In the genomic region with DNA sequence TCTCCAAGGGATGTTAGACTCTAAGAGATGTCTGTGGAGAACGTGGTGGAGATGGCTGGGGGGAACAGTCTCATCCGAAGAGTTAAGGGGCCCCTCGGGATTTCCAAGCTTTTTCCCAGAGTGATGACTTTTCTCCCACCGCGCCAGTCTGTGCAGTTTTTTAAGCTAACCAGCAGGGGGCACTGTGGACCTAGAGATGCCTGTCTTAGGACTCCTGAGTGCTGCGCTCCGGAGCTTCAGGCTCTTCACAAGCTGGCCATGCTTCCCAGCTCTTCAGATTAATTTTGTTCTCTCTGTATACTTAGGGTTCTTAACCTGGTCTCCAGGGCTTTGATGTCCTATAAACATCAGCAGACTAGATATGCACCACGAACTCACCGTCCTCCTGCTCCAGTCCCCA, we compare ENCODE assay signal across 9 mouse cellular contexts. TPM values are rescaled to one million over a fixed set of nuclear protein-coding genes. Genes with fewer than 3 reads are reported as not detected.
A peak's percentile ranks its signal among the peaks of the same experiment; 100 is the strongest.
DNase-seq lines count a peak whose midpoint lies in the region; ATAC-seq and TF ChIP-seq lines count a peak whose summit lies in the region.
"Had no signal": no experiment of that assay in that cellular context is flagged by ENCODE, and none has a peak within 500 bp of the region (broad histone marks: within the 10 kb centered on the region; RNA-seq: fewer than 3 reads in every experiment).

No protein-coding gene starts in this region.

- no peak overlapping the region for H3K4me2 ChIP-seq in heart, embryonic 14.5 days (ENCODE audit: low read length)
- no peak overlapping the region for H3K4me2 ChIP-seq in kidney, postnatal 0 days (ENCODE audit: low read length)
- H3K4me2 ChIP-seq in liver, embryonic 13.5 days: no peak overlapping the region
- H3K4me2 ChIP-seq in neural tube, embryonic 12.5 days (replicated peaks): no peak overlapping the region
- no peak overlapping the region for H3K4me2 ChIP-seq in stomach, embryonic 15.5 days
- H3K4me2 ChIP-seq: embryonic facial prominence, embryonic 15.5 days had no signal

- H3K36me3 ChIP-seq in heart, embryonic 14.5 days (ENCODE audit: control insufficient read depth, insufficient read depth, low read length): no peaks in the 10 kb centered on the region
- no peaks in the 10 kb centered on the region for H3K36me3 ChIP-seq in kidney, postnatal 0 days (ENCODE audit: insufficient read depth, low read length)
- H3K36me3 ChIP-seq in liver, embryonic 13.5 days: no peaks in the 10 kb centered on the region
- no peaks in the 10 kb centered on the region for H3K36me3 ChIP-seq in neural tube, embryonic 12.5 days
- no peaks in the 10 kb centered on the region for H3K36me3 ChIP-seq in stomach, embryonic 15.5 days
- H3K36me3 ChIP-seq: embryonic facial prominence, embryonic 15.5 days had no signal

- peak; percentile 46 for ATAC-seq in CD4-positive, CD25-positive, alpha-beta regulatory T cell, adult 4 months
- ATAC-seq in erythroid progenitor cell, adult 5-6 weeks (replicated peaks; ENCODE audit: low FRiP score, poor library complexity, severe bottlenecking): peak; percentile 73; the same call in 1 of the 2 replicates
- ATAC-seq in heart, embryonic 14.5 days (ENCODE audit: insufficient number of reproducible peaks, insufficient read depth, low FRiP score, low read depth): peak; percentile 59; the same call in 1 of the 2 replicates
- no peak for ATAC-seq in kidney, postnatal 0 days (replicated peaks; ENCODE audit: low FRiP score, low read depth)
- ATAC-seq in liver, embryonic 13.5 days (ENCODE audit: low read depth): peak; percentile 44; the same call in 1 of the 2 replicates
- ATAC-seq in neural tube, embryonic 12.5 days (ENCODE audit: low FRiP score, low read depth): peak; percentile 66; the same call in 1 of the 2 replicates
- ATAC-seq in stomach, embryonic 15.5 days (ENCODE audit: insufficient read depth, low FRiP score, low read depth): peak; percentile 42; the same call in 1 of the 2 replicates

- no peak overlapping the region for H3K4me3 ChIP-seq in heart, embryonic 14.5 days (ENCODE audit: control insufficient read depth in 1 of 2, insufficient read depth in 1 of 2, low read depth in 1 of 2, low read length in 2 of 2)
- no peak overlapping the region for H3K4me3 ChIP-seq in kidney, postnatal 0 days (replicated peaks; ENCODE audit: low read depth, low read length)
- no peak overlapping the region for H3K4me3 ChIP-seq in liver, embryonic 13.5 days (replicated peaks)
- H3K4me3 ChIP-seq in neural tube, embryonic 12.5 days: no peak overlapping the region
- no peak overlapping the region for H3K4me3 ChIP-seq in stomach, embryonic 15.5 days (replicated peaks)
- H3K4me3 ChIP-seq: embryonic facial prominence, embryonic 15.5 days had no signal

- H3K9ac ChIP-seq in heart, embryonic 14.5 days (ENCODE audit: low read length): no peak overlapping the region
- H3K9ac ChIP-seq in kidney, postnatal 0 days (ENCODE audit: low read depth, low read length): no peak overlapping the region
- no peak overlapping the region for H3K9ac ChIP-seq in liver, embryonic 13.5 days
- no peak overlapping the region for H3K9ac ChIP-seq in neural tube, embryonic 12.5 days
- no peak overlapping the region for H3K9ac ChIP-seq in stomach, embryonic 15.5 days
- H3K9ac ChIP-seq: embryonic facial prominence, embryonic 15.5 days had no signal

- H3K27me3 ChIP-seq in heart, embryonic 14.5 days (ENCODE audit: control insufficient read depth, insufficient read depth, low read length): peaks cover 8% of the 10 kb centered on the region
- H3K27me3 ChIP-seq in kidney, postnatal 0 days (ENCODE audit: insufficient read depth, low read length): no peaks in the 10 kb centered on the region
- 0 out of 2 replicates have a peak, but pooled peaks cover 3% of the 10 kb centered on the region for H3K27me3 ChIP-seq in liver, embryonic 13.5 days
- H3K27me3 ChIP-seq in neural tube, embryonic 12.5 days (replicated peaks): no peaks in the 10 kb centered on the region
- H3K27me3 ChIP-seq in stomach, embryonic 15.5 days (replicated peaks): no peaks in the 10 kb centered on the region
- H3K27me3 ChIP-seq: embryonic facial prominence, embryonic 15.5 days had no signal

- H3K27ac ChIP-seq in heart, embryonic 14.5 days (replicated peaks in 1 of 2; ENCODE audit: control insufficient read depth in 1 of 2, insufficient read depth in 1 of 2, low read depth in 2 of 2, low read length in 2 of 2): no peak overlapping the region
- H3K27ac ChIP-seq in kidney, postnatal 0 days: no peak overlapping the region
- H3K27ac ChIP-seq in liver, embryonic 13.5 days: no peak overlapping the region
- no peak overlapping the region for H3K27ac ChIP-seq in neural tube, embryonic 12.5 days
- H3K27ac ChIP-seq in stomach, embryonic 15.5 days: no peak overlapping the region
- H3K27ac ChIP-seq: embryonic facial prominence, embryonic 15.5 days had no signal

- H3K9me3 ChIP-seq in heart, embryonic 14.5 days (ENCODE audit: control insufficient read depth, low read length): no peaks in the 10 kb centered on the region
- no peaks in the 10 kb centered on the region for H3K9me3 ChIP-seq in kidney, postnatal 0 days (replicated peaks; ENCODE audit: low read length)
- no peaks in the 10 kb centered on the region for H3K9me3 ChIP-seq in liver, embryonic 13.5 days (replicated peaks)
- no peaks in the 10 kb centered on the region for H3K9me3 ChIP-seq in neural tube, embryonic 12.5 days
- H3K9me3 ChIP-seq in stomach, embryonic 15.5 days: no peaks in the 10 kb centered on the region
- H3K9me3 ChIP-seq: embryonic facial prominence, embryonic 15.5 days had no signal

- WGBS in heart, embryonic 14.5 days: 13% methylated on average over 9 of the region's 9 CpGs
- 11% methylated on average over 9 of the region's 9 CpGs for WGBS in kidney, postnatal 0 days
- 6% methylated on average over 9 of the region's 9 CpGs for WGBS in liver, embryonic 13.5 days (ENCODE audit: insufficient replicate concordance)
- WGBS in neural tube, embryonic 12.5 days: 15% methylated on average over 9 of the region's 9 CpGs
- WGBS in stomach, embryonic 15.5 days: 8% methylated on average over 9 of the region's 9 CpGs

- peak; percentile 94 for DNase-seq in brain, embryonic 14.5 days (ENCODE audit: low read depth)
- peak; percentile 94 for DNase-seq in kidney, postnatal 0 days (ENCODE audit: low spot score)
- peak; percentile 56 for DNase-seq in liver, embryonic 13.5 days

- peaks cover 3 to 9% of the 10 kb centered on the region in 2 experiments; a peak in 2 of 4 replicates for H3K4me1 ChIP-seq in heart, embryonic 14.5 days (ENCODE audit: control insufficient read depth in 2 of 2, insufficient read depth in 2 of 2, low read length in 2 of 2)
- H3K4me1 ChIP-seq in kidney, postnatal 0 days (replicated peaks; ENCODE audit: insufficient read depth, low read length): peaks cover 6% of the 10 kb centered on the region; the same call in 1 of the 2 replicates
- H3K4me1 ChIP-seq in liver, embryonic 13.5 days (replicated peaks): peaks cover 20% of the 10 kb centered on the region
- H3K4me1 ChIP-seq in neural tube, embryonic 12.5 days: peaks cover 11% of the 10 kb centered on the region; the same call in 1 of the 2 replicates
- peaks cover 14% of the 10 kb centered on the region for H3K4me1 ChIP-seq in stomach, embryonic 15.5 days

- TF ChIP-seq POLR2A in brain, embryonic 14.5 days (IDR thresholded peaks at IDR 0.05; ENCODE audit: borderline replicate concordance, extremely low read depth, insufficient read depth, insufficient read length, poor library complexity, severe bottlenecking): no peak

- peak; percentile 93 for TF ChIP-seq CTCF in brain, embryonic 14.5 days (IDR thresholded peaks at IDR 0.05; ENCODE audit: borderline replicate concordance, extremely low read depth, insufficient read depth, insufficient read length)
- peak; percentile 95 for TF ChIP-seq CTCF in kidney, postnatal 0 days (IDR thresholded peaks at IDR 0.05; ENCODE audit: low read depth)

RNA-seq across cellular contexts. Expression of a gene that starts 38.2 kb away (rescaled TPM):
- polyA plus RNA-seq in CD4-positive, CD25-positive, alpha-beta regulatory T cell, adult 4 months (2017; shearing (Covaris generic)): under 1 TPM in 1 of 2 experiments, not detected in 1; 0.12 TPM
- polyA plus RNA-seq in brain, embryonic 14.5 days (2012; rRNA removed): 0.13 and 0.23 TPM in 2 replicates
- total RNA-seq in erythroid progenitor cell, adult 5-6 weeks (2015; ENCODE audit: low replicate concordance): not detected in 2 replicates
- not detected in 2 replicates for total RNA-seq in erythroid progenitor cell, adult 5-6 weeks (2017; ENCODE audit: low replicate concordance)
- 0.05 TPM in 1 of 2 replicates, not detected in the other for polyA plus RNA-seq in heart, embryonic 14.5 days (2014; fragmentation: Nextera tagmentation; extraction: Ambion mirVana)
- polyA plus RNA-seq in kidney, postnatal 0 days (2015; fragmentation: Nextera tagmentation; extraction: Ambion mirVana): 3.1 and 3.4 TPM in 2 replicates
- polyA plus RNA-seq in liver, embryonic 13.5 days (2015; fragmentation: Nextera tagmentation; extraction: Ambion mirVana): 0.31 and 0.56 TPM in 2 replicates
- 0.09 and 0.15 TPM in 2 replicates for polyA plus RNA-seq in neural tube, embryonic 12.5 days (2016; fragmentation: Nextera tagmentation; extraction: Ambion mirVana)
- polyA plus RNA-seq in stomach, embryonic 15.5 days (2015; fragmentation: Nextera tagmentation; extraction: Ambion mirVana): 3.1 and 3.9 TPM in 2 replicates
